Mouse (Mus musculus): ENCODE measurements around the gene Pcsk2. TPM values are rescaled to one million over a fixed set of nuclear protein-coding genes. Genes with fewer than 3 reads are reported as not detected.

The Pcsk2 gene
- total RNA-seq (2022): 100 to 1,000 TPM; 266 to 303 (median 278) TPM

- peak; percentile 78 to 82 for DNase-seq (ENCODE audit: low spot score in 2 of 2)
Observed at GRCm38 (mm10) chr2:143545758-143546246, at the start of gene Pcsk2. Pcsk2 (plus strand) TSS chr2:143546156.

DNA sequence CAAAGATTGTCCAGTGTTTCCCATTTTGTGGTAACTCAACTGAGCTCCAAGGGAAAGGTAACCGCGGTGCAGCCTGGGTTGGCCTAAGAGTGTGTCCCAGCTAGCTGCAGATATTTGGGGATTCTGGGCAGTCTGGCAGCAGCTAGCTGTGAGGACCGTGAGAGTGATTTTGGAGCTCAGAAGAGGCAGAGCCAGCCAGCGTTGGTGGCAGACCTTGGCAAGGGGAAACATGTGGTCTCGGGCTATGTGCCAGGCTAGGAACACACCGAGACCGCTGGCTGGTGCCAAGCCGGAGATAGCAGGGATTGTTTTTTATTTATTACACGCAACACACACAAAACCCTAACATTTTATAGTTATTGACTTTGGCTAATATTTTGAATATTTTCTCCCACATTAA, 45.1 kb upstream of the Pcsk2 start:
- DNase-seq (ENCODE audit: low spot score in 2 of 2): no peak

DNA sequence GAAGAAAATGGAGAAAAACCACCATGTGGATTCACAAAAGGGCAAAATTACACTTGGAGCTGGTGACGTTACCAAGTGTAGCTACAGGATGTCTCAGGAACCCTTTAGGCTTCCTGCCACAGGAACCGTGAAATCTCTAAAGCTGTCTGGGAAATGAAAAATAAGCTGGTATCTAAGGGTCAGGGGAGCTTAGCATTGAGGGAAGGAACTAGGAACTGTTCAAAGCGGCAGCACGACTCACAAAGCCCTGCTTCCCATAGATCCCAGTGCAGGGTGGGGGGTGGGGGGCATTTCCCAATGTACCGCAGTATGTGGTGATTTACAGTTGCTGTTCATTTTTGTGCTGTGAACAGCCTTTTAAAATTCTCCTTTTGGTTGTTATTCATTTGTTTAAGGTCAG, 44.2 kb upstream of the Pcsk2 start:
- DNase-seq (ENCODE audit: low spot score in 2 of 2): no peak

- no peak for DNase-seq (ENCODE audit: low spot score in 2 of 2)
Observed at GRCm38 (mm10) chr2:143502203-143502602, 43.8 kb upstream of the Pcsk2 start.

DNA sequence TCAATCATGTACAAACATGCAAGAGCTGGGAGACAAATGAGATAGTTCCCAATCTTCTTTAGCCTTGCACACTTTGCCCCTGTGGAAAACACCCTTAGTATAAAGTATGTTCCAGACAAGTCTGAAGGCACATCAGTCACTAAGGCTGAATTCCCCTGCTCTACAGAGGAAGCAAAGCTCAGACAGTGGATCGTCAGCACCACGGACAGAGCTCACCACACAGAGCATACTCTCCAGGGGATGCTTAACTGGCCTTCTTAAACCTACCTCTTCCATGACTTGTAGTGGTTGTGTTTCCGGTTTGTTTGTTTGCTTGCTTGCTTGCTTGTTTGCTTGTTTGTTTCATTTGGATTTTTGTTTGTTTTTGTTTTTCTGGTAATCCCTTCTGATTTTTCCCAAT, 9.5 kb upstream of the Pcsk2 start:
- no peak for DNase-seq (ENCODE audit: low spot score in 2 of 2)

DNA sequence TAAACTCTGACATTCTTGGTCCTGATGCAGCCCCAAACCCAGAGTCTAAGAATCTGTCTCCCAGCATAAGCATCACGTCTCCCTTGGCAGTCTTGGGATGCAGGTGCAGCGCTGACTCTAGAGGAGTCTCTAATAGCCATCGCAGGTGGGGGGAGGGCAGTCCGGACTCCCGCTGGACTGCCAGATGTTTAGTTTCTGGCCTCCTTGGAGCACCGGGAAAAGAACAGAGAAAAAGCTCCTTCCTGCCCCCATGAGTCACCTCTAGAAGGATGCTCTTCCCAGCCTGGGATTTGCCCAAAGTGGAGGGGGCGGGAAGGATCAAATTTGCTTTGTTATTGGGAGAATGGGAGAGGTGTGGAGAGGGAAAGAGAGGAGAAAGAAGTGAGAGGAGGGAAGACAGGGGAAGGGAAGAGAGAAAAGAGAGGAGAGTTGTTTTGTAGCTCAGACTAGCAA, 631 bp upstream of the Pcsk2 start:
- peak; percentile 27 to 34 for DNase-seq (ENCODE audit: low spot score in 2 of 2)

GRCm38 (mm10) chr2:143546412-143547211, 656 bp downstream of the Pcsk2 start:
- DNase-seq (ENCODE audit: low spot score in 2 of 2): no peak

DNA sequence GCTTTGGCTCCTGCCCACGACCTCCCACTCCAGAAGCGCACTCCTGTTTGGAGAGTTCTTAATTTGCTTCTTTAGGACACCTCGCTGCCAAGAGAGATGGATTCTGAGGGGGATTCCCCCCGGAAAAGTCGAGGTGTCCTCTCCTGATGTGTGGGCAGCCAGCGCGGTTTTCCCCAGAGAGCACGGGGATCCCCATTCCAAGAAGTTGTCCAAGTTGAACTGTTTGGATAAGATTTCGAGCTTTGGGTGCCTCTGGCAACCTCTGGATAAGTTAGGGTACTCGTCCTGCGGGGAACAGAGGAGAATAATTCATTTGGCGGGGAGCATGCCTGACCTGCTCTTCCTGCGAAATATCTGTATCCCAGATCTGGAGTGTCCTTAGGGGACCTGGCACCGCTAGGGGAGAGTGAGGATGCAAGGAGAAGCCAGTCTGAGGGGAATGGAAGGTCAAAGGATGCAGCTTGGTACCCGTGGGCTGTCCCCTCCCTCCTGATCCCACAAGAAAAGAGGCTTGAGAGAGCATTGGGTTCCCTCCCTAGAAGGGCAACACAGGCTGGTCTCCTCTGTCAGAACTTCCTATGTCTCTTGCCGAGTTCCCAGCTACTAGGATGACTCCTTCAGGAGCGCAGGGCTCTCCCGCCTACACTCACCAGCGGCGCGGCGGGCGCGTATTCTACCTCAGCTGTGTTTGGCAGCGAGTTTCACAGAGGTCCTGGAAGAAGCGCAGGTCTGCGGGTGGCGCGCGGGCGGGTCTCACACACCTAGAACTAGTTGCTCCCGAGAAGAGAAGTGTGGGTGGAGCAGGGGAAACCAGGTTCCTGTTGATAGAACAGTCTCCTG, 1.5 kb downstream of the Pcsk2 start:
- peak; percentile 57 to 74 for DNase-seq (ENCODE audit: low spot score in 2 of 2)

DNA sequence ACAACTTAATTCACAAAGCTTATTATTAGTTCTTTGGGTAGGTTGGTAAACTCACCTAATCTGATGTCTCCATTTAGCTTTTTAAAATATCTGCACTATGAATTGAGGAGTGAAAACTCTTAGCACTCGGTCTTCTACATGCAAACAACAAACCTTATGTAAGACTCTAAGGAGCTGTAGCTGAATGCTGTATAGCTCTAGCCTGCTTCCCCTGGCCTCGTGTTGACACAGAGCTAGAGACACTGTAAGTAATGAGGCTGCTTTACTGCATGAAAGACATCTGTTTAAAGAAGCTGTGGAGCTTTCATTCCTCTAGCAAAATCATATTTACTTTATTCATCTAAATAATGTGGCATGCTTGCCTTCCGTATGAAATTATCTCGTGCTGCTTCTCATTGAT, 14.4 kb downstream of the Pcsk2 start:
- DNase-seq (ENCODE audit: low spot score in 2 of 2): no peak

DNA sequence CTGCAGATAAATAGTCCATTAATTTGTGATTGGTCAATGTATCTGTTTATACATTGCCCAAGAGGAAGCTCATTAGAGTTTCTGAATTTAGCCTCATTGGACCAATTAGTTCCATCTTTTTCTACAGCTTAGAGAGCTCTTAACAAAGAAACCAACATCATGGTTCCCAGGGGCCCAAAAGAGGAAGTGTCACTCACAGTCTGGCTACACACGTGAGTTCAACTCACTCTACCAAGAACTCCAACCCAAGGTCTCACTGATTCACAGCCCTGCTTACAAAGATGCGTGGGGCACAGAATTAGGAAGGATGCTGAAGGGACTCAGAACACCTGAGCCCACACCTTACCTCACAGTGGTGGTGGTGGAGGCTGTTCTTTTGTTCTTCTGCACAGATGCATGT, 19.1 kb downstream of the Pcsk2 start:
- no peak for DNase-seq (ENCODE audit: low spot score in 2 of 2)

GRCm38 (mm10) chr2:143565961-143566360, 20.0 kb downstream of the Pcsk2 start:
- no peak for DNase-seq (ENCODE audit: low spot score in 2 of 2)

- no peak for DNase-seq (ENCODE audit: low spot score in 2 of 2)
Observed at GRCm38 (mm10) chr2:143585341-143585740, 39.4 kb downstream of the Pcsk2 start.

DNA sequence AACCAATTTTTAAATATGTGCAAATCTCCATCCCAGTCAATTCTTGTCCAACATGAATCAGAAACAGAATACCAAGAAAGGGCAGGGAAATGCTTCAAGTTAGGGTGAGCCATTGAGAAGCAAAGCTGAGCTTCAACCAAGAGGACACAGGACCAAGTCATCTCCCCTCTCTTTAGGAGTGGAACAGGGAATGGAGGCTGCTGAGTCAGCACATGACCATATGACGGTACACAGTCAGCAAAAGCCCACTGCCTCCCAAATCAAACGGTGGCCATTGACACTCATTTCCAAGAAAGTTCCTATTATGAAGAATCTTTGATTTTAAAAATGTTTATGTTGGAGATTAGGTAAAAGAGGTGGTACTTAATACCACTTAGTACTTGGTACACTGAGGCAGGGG, 44.4 kb downstream of the Pcsk2 start:
- DNase-seq (ENCODE audit: low spot score in 2 of 2): no peak

DNA sequence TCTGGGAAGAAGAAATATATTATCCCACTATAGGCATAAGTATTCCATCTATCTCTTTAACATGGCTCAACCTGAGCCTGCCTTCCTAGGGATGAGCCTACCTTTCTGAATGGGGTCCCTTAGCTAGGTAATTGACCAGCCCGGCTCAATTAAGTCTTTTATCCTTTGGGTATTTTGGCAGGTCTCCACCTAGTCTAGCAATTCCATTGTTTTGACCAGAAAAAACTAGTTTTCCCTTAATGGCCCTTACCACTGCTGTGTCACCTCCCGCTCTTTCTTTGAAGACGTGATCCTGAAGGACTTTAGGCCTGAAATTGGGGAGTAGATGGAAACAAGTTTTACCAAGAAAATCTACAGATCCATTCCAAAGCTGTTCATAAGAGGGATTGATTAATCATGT, 57.1 kb downstream of the Pcsk2 start:
- no peak for DNase-seq (ENCODE audit: low spot score in 2 of 2)

DNA sequence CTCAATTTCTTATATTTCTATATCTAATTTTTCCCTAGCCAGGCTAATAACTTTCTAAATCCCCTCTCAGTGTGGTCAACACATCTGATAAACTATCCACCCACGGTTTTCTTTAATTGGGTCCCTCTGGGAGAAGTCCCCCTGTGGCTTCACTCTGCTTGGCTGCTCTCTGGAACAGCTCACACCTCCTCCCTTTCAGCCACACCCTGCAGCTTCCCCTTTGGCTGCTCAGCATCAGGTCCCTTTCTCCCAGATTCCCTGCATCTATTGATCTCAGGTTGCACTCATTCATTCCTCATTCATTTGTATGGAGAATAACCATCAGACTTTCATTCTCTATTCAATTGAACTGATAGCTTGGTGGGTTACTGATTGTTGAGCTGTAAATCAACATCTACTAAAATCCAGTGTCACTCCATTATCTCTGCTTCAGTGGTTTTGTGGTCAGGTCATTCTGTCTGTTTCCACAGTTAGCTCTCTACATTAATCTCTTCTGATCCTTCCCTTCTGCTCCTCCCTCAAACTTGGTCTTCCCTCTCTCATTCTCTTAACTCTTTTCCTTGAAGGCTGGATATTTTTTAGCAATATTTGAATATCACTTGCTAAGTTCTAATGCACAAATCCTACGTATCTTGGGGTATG, 58.0 kb downstream of the Pcsk2 start:
- DNase-seq (ENCODE audit: low spot score in 2 of 2): no peak

GRCm38 (mm10) chr2:143610355-143611331, 64.7 kb downstream of the Pcsk2 start:
- no peak for DNase-seq (ENCODE audit: low spot score in 2 of 2)

GRCm38 (mm10) chr2:143613466-143613865, 67.5 kb downstream of the Pcsk2 start:
- no peak for DNase-seq (ENCODE audit: low spot score in 2 of 2)

- no peak for DNase-seq (ENCODE audit: low spot score in 2 of 2)
Observed at GRCm38 (mm10) chr2:143614775-143615174, 68.8 kb downstream of the Pcsk2 start.

DNA sequence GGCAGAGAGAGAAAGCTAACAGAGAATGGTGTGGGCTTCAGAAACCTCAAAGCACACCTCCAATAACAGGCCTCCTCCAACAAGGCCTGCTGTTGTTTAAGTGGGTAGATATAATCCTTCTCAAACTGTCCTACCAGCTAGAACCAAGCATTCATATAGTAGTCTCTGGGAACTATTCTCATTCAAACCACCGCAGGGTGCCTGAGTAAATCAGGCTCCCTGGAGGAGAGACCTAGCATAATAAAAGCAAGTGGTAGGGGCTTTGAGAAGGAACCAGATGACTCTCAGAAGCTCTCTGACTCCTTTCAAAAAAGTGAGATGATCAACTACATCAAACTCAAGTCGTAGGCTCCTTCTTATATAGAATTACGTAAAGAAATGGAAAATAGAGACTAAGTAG, 75.0 kb downstream of the Pcsk2 start:
- no peak for DNase-seq (ENCODE audit: low spot score in 2 of 2)

GRCm38 (mm10) chr2:143623916-143624315, 78.0 kb downstream of the Pcsk2 start:
- DNase-seq (ENCODE audit: low spot score in 2 of 2): peak in 1 of 2 experiments; percentile 69

DNA sequence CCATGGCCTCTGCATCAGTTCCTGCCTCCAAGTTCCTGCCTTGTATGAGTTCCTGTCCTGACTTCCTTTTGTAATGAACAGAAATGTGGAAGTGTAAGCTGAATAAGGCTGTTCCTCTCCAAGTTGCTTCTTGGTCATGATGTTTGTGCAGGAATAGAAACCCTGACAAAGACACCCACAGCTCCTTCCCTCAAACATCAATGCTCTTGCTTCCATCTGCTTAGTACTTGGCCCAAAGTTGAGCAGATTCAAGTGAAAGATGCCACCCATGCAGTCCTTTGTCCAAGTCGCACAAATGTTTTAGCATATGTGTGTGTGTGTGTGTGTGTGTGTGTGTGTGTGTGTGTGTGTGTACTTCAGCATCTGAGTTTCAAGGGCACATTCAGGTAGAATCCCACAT, 97.3 kb downstream of the Pcsk2 start:
- no peak for DNase-seq (ENCODE audit: low spot score in 2 of 2)
